Mouse (Mus musculus) forebrain, embryonic 12.5 days (tissue): ENCODE data around the gene Slc3a2. TPM values are rescaled to one million over a fixed set of nuclear protein-coding genes. Genes with fewer than 3 reads are reported as not detected.
A peak's percentile ranks its signal among the peaks of the same experiment; 100 is the strongest.
"Not testable (repeated sequence)": the region's sequence is repeated elsewhere in the genome, so short reads cannot be mapped to it uniquely, and the experiment has no call there.

ENCODE experiments used
- ATAC-seq: fragments of 200-750 bp; cut with Nextera tagmentation; 2 replicates; pipeline ENCODE4 v1.8.0; 2017; ENCODE audit warnings: moderate TSS enrichment; ENCODE audit not compliant: low FRiP score
- H3K27ac ChIP-seq: fragments of 300-500 bp; sonication (generic); 2 replicates; pipeline ENCODE4 v1.5.1; 2016; ENCODE audit warnings: mild to moderate bottlenecking
- H3K27me3 ChIP-seq: fragments of 300-500 bp; sonication (generic); 2 replicates; pipeline ENCODE4 v1.6.1; 2016; ENCODE audit warnings: mild to moderate bottlenecking
- H3K36me3 ChIP-seq: fragments of 300-500 bp; sonication (generic); replicated peaks from 2 replicates; pipeline ENCODE4 v1.6.1; 2016; ENCODE audit warnings: mild to moderate bottlenecking
- H3K4me1 ChIP-seq: fragments of 300-500 bp; sonication (generic); 2 replicates; pipeline ENCODE4 v1.6.1; 2016
- H3K4me2 ChIP-seq: fragments of 300-500 bp; sonication (generic); 2 replicates; pipeline ENCODE4 v1.6.1; 2016; ENCODE audit warnings: mild to moderate bottlenecking, moderate library complexity
- H3K4me3 ChIP-seq: fragments of 300-500 bp; sonication (generic); replicated peaks from 2 replicates; pipeline ENCODE4 v1.5.1; 2016; ENCODE audit warnings: mild to moderate bottlenecking
- H3K9ac ChIP-seq: fragments of 300-500 bp; sonication (generic); 2 replicates; pipeline ENCODE4 v1.6.1; 2016; ENCODE audit warnings: mild to moderate bottlenecking
- H3K9me3 ChIP-seq: fragments of 300-500 bp; sonication (generic); 2 replicates; pipeline ENCODE4 v1.6.1; 2016
- WGBS: fragments of 180-500 bp; shearing (Covaris S2); methylation state at CpG from one replicate; pipeline ENCODE4 v1.1.7; 2016; 5-methylcytosine and 5-hydroxymethylcytosine counted together
- polyA plus RNA-seq: library from polyadenylated mRNA; unstranded; fragments of >200 nt; fragmentation: Nextera tagmentation; extraction: Ambion mirVana; gene quantifications from 2 replicates; pipeline ENCODE4 v1.2.1, GENCODE M21; 2016

Gene Slc3a2
- polyA plus RNA-seq, 1 experiment from 2014 or later = 143 TPM

GRCm38 (mm10) chr19:8741243-8741869 is 18.2 kb upstream of the Slc3a2 start, which contains the start of gene Stx5a:
TSS of gene Stx5a (plus strand) at chr19:8741413.
- Histone ChIP-seq H3K27me3 (no peaks in the 10 kb centered on the region), H3K27ac (peak within 1 kb of the TSS; percentile 90), H3K4me1 (peaks cover 30% of the 10 kb centered on the region), H3K9ac (peak within 1 kb of the TSS; percentile 88), H3K4me2 (peak within 1 kb of the TSS; percentile 92), H3K36me3 (peaks cover 69% of the 10 kb centered on the region), H3K9me3 (no peaks in the 10 kb centered on the region), H3K4me3 (peak within 1 kb of the TSS; percentile 79)
- peak; percentile 98 for ATAC-seq
- under 1% methylated on average over 36 of the region's 36 CpGs for WGBS

- no peak for ATAC-seq
- peak within 1 kb of the TSS; percentile 92 for H3K4me2 ChIP-seq
- H3K27ac ChIP-seq = peak within 1 kb of the TSS; percentile 90
- no peaks in the 10 kb centered on the region for H3K27me3 ChIP-seq
- peak within 1 kb of the TSS; percentile 79 for H3K4me3 ChIP-seq
- no peaks in the 10 kb centered on the region for H3K9me3 ChIP-seq
- peak within 1 kb of the TSS; percentile 88 for H3K9ac ChIP-seq
- H3K4me1 ChIP-seq = peaks cover 33% of the 10 kb centered on the region
- 68% methylated on average over 14 of the region's 14 CpGs for WGBS
- peaks cover 62% of the 10 kb centered on the region for H3K36me3 ChIP-seq
Measured at GRCm38 (mm10) chr19:8740603-8741002, 17.4 kb upstream of the Slc3a2 start, which contains the start of gene 1700092M07Rik. TSS of gene 1700092M07Rik (plus strand) at chr19:8740718.

GRCm38 (mm10) chr19:8739646-8740045 is 16.5 kb upstream of the Slc3a2 start:
- no peak for ATAC-seq
- H3K36me3 ChIP-seq = peaks cover 52% of the 10 kb centered on the region
- no peaks in the 10 kb centered on the region for H3K9me3 ChIP-seq
- no peak overlapping the region for H3K27ac ChIP-seq
- no peaks in the 10 kb centered on the region for H3K27me3 ChIP-seq
- H3K4me1 ChIP-seq = peaks cover 33% of the 10 kb centered on the region
- WGBS = 92% methylated on average over 6 of the region's 6 CpGs
- H3K4me2 ChIP-seq = no peak overlapping the region
- no peak overlapping the region for H3K4me3 ChIP-seq
- H3K9ac ChIP-seq = no peak overlapping the region

- 91% methylated on average over 7 of the region's 7 CpGs for WGBS
- no peak overlapping the region for H3K9ac ChIP-seq
- no peaks in the 10 kb centered on the region for H3K27me3 ChIP-seq
- no peak for ATAC-seq
- H3K4me1 ChIP-seq = peaks cover 33% of the 10 kb centered on the region
- H3K36me3 ChIP-seq = peaks cover 47% of the 10 kb centered on the region
- H3K4me2 ChIP-seq = no peak overlapping the region
- H3K27ac ChIP-seq = no peak overlapping the region
- H3K4me3 ChIP-seq = no peak overlapping the region
- no peaks in the 10 kb centered on the region for H3K9me3 ChIP-seq
Measured at GRCm38 (mm10) chr19:8738911-8739310, 15.7 kb upstream of the Slc3a2 start.

- Histone ChIP-seq H3K27ac (peak overlapping the region; percentile 53; the same call in 1 of the 2 replicates), H3K36me3 (peaks cover 33% of the 10 kb centered on the region), H3K4me3 (peak overlapping the region; percentile 85), H3K9me3 (no peaks in the 10 kb centered on the region), H3K4me1 (peaks cover 19% of the 10 kb centered on the region), H3K9ac (peak overlapping the region; percentile 78), H3K4me2 (peak overlapping the region; percentile 93), H3K27me3 (no peaks in the 10 kb centered on the region)
- no peak; the same call in 1 of the 2 replicates for ATAC-seq
- WGBS = 2% methylated on average over 11 of the region's 11 CpGs
Measured at GRCm38 (mm10) chr19:8736160-8736467, 12.9 kb upstream of the Slc3a2 start.

GRCm38 (mm10) chr19:8735389-8736159 is 12.4 kb upstream of the Slc3a2 start, which contains the start of gene Wdr74:
TSS of gene Wdr74 (plus strand) at chr19:8735827.
- no peaks in the 10 kb centered on the region for H3K27me3 ChIP-seq
- peak within 1 kb of the TSS; percentile 93 for H3K4me2 ChIP-seq
- H3K9me3 ChIP-seq = no peaks in the 10 kb centered on the region
- peak within 1 kb of the TSS; percentile 85 for H3K4me3 ChIP-seq
- H3K36me3 ChIP-seq = peaks cover 30% of the 10 kb centered on the region
- peaks cover 14% of the 10 kb centered on the region for H3K4me1 ChIP-seq
- peak within 1 kb of the TSS; percentile 78 for H3K9ac ChIP-seq
- peak; percentile 95 for ATAC-seq
- H3K27ac ChIP-seq = peak within 1 kb of the TSS; percentile 62
- under 1% methylated on average over 32 of the region's 32 CpGs for WGBS

- peaks cover 10% of the 10 kb centered on the region for H3K4me1 ChIP-seq
- no peaks in the 10 kb centered on the region for H3K9me3 ChIP-seq
- peaks cover 18% of the 10 kb centered on the region for H3K36me3 ChIP-seq
- H3K27me3 ChIP-seq = no peaks in the 10 kb centered on the region
- no peak for ATAC-seq
- no peak overlapping the region for H3K4me2 ChIP-seq
- WGBS = 64% methylated on average over 3 of the region's 3 CpGs
- H3K27ac ChIP-seq = no peak overlapping the region
- no peak overlapping the region for H3K4me3 ChIP-seq
- H3K9ac ChIP-seq = no peak overlapping the region
Measured at GRCm38 (mm10) chr19:8734334-8734733, 11.2 kb upstream of the Slc3a2 start.

- Histone ChIP-seq H3K4me1 (peaks cover 20% of the 10 kb centered on the region), H3K36me3 (peaks cover 29% of the 10 kb centered on the region)
- H3K27ac ChIP-seq, H3K4me2 ChIP-seq, H3K9ac ChIP-seq, H3K4me3 ChIP-seq, ATAC-seq, H3K27me3 ChIP-seq, H3K9me3 ChIP-seq: not testable (repeated sequence)
- WGBS = 49% methylated on average over 3 of the region's 3 CpGs
Measured at GRCm38 (mm10) chr19:8728335-8729099, 5.3 kb upstream of the Slc3a2 start.

GRCm38 (mm10) chr19:8727495-8728114 is 4.4 kb upstream of the Slc3a2 start:
- H3K27ac ChIP-seq = no peak overlapping the region
- H3K4me3 ChIP-seq = no peak overlapping the region
- H3K4me2 ChIP-seq = no peak overlapping the region
- no peak overlapping the region for H3K9ac ChIP-seq
- peaks cover 20% of the 10 kb centered on the region for H3K4me1 ChIP-seq
- WGBS = 30% methylated on average over 5 of the region's 5 CpGs
- no peak for ATAC-seq
- H3K27me3 ChIP-seq = no peaks in the 10 kb centered on the region
- peaks cover 29% of the 10 kb centered on the region for H3K36me3 ChIP-seq
- no peaks in the 10 kb centered on the region for H3K9me3 ChIP-seq

GRCm38 (mm10) chr19:8726609-8727390 is 3.6 kb upstream of the Slc3a2 start:
- 12% methylated on average over 3 of the region's 3 CpGs for WGBS
- H3K27ac ChIP-seq = 0 out of 2 replicates have a peak overlapping the region, but pooled peaks have one; percentile 42
- no peak overlapping the region for H3K9ac ChIP-seq
- no peak overlapping the region for H3K4me2 ChIP-seq
- H3K27me3 ChIP-seq = no peaks in the 10 kb centered on the region
- ATAC-seq = no peak
- H3K4me3 ChIP-seq = peak overlapping the region; percentile 7; the same call in 1 of the 2 replicates
- peaks cover 28% of the 10 kb centered on the region for H3K4me1 ChIP-seq
- no peaks in the 10 kb centered on the region for H3K9me3 ChIP-seq
- H3K36me3 ChIP-seq = peaks cover 29% of the 10 kb centered on the region

GRCm38 (mm10) chr19:8725081-8725613 is 2.0 kb upstream of the Slc3a2 start:
- H3K27ac ChIP-seq = 0 out of 2 replicates have a peak overlapping the region, but pooled peaks have one; percentile 10

More at GRCm38 (mm10) chr19:8725081-8725613, 2.0 kb upstream of the Slc3a2 start:
- Histone ChIP-seq H3K27me3 (no peaks in the 10 kb centered on the region), H3K9me3 (no peaks in the 10 kb centered on the region), H3K4me2 (peak overlapping the region; percentile 77), H3K36me3 (peaks cover 29% of the 10 kb centered on the region), H3K4me3 (peak overlapping the region; percentile 76), H3K9ac (peak overlapping the region; percentile 97), H3K4me1 (peaks cover 33% of the 10 kb centered on the region)
- 49% methylated on average over 4 of the region's 4 CpGs for WGBS
- ATAC-seq = no peak
